Mouse (Mus musculus): ENCODE data around the gene Acan. TPM values are rescaled to one million over a fixed set of nuclear protein-coding genes. Genes with fewer than 3 reads are reported as not detected.

The Acan gene
- polyA plus RNA-seq, 1 experiment from 2014 or later: 0.63 TPM

- Histone ChIP-seq H3K9me3 (ENCODE audit: control insufficient read depth, low read length) (no peaks in the 10 kb centered on the region), H3K27ac (ENCODE audit: low read depth, low read length) (no peak overlapping the region), H3K4me2 (replicated peaks; ENCODE audit: low read depth, low read length) (no peak overlapping the region), H3K4me1 (replicated peaks; ENCODE audit: control insufficient read depth, insufficient read depth, low read length) (no peaks in the 10 kb centered on the region; the same call in 1 of the 2 replicates), H3K9ac (ENCODE audit: low read depth, low read length) (no peak overlapping the region), H3K4me3 (ENCODE audit: low read depth, low read length) (no peak overlapping the region), H3K27me3 (ENCODE audit: control insufficient read depth, insufficient read depth, low read length) (peaks cover 16% of the 10 kb centered on the region), H3K36me3 (ENCODE audit: control insufficient read depth, insufficient read depth, low read length) (no peaks in the 10 kb centered on the region)
- 12% methylated on average over 2 of the region's 2 CpGs for WGBS
- DNase-seq (ENCODE audit: low spot score) (no peak), ATAC-seq (ENCODE audit: low FRiP score) (no peak)
Measured at GRCm38 (mm10) chr7:79058546-79058945, 5.3 kb downstream of the Acan start.

- Histone ChIP-seq H3K27ac (ENCODE audit: low read depth, low read length) (no peak overlapping the region), H3K36me3 (ENCODE audit: control insufficient read depth, insufficient read depth, low read length) (no peaks in the 10 kb centered on the region), H3K27me3 (ENCODE audit: control insufficient read depth, insufficient read depth, low read length) (no peaks in the 10 kb centered on the region), H3K4me2 (replicated peaks; ENCODE audit: low read depth, low read length) (no peak overlapping the region), H3K4me3 (ENCODE audit: low read depth, low read length) (no peak overlapping the region), H3K4me1 (replicated peaks; ENCODE audit: control insufficient read depth, insufficient read depth, low read length) (no peaks in the 10 kb centered on the region), H3K9me3 (ENCODE audit: control insufficient read depth, low read length) (no peaks in the 10 kb centered on the region), H3K9ac (ENCODE audit: low read depth, low read length) (no peak overlapping the region)
- 67% methylated on average over 7 of the region's 7 CpGs for WGBS
- no peak for ATAC-seq (ENCODE audit: low FRiP score)
- no peak for DNase-seq (ENCODE audit: low spot score)
Measured at GRCm38 (mm10) chr7:79067466-79067865, 14.2 kb downstream of the Acan start.

- Histone ChIP-seq H3K4me2 (replicated peaks; ENCODE audit: low read depth, low read length) (no peak overlapping the region), H3K9me3 (ENCODE audit: control insufficient read depth, low read length) (no peaks in the 10 kb centered on the region), H3K36me3 (ENCODE audit: control insufficient read depth, insufficient read depth, low read length) (no peaks in the 10 kb centered on the region), H3K27ac (ENCODE audit: low read depth, low read length) (no peak overlapping the region), H3K4me3 (ENCODE audit: low read depth, low read length) (no peak overlapping the region), H3K9ac (ENCODE audit: low read depth, low read length) (no peak overlapping the region), H3K27me3 (ENCODE audit: control insufficient read depth, insufficient read depth, low read length) (no peaks in the 10 kb centered on the region), H3K4me1 (replicated peaks; ENCODE audit: control insufficient read depth, insufficient read depth, low read length) (no peaks in the 10 kb centered on the region)
- DNase-seq (ENCODE audit: low spot score) (no peak), ATAC-seq (ENCODE audit: low FRiP score) (no peak)
- 51% methylated on average over 4 of the region's 4 CpGs for WGBS
Measured at GRCm38 (mm10) chr7:79068231-79068630, 14.9 kb downstream of the Acan start.

GRCm38 (mm10) chr7:79079212-79079611, 25.9 kb downstream of the Acan start:
- ATAC-seq (ENCODE audit: low FRiP score) (no peak), DNase-seq (ENCODE audit: low spot score) (no peak)
- WGBS: 81% methylated on average over 3 of the region's 3 CpGs
- Histone ChIP-seq H3K9ac (ENCODE audit: low read depth, low read length) (no peak overlapping the region), H3K9me3 (ENCODE audit: control insufficient read depth, low read length) (no peaks in the 10 kb centered on the region), H3K27me3 (ENCODE audit: control insufficient read depth, insufficient read depth, low read length) (no peaks in the 10 kb centered on the region), H3K27ac (ENCODE audit: low read depth, low read length) (no peak overlapping the region), H3K36me3 (ENCODE audit: control insufficient read depth, insufficient read depth, low read length) (no peaks in the 10 kb centered on the region), H3K4me3 (ENCODE audit: low read depth, low read length) (no peak overlapping the region), H3K4me1 (replicated peaks; ENCODE audit: control insufficient read depth, insufficient read depth, low read length) (no peaks in the 10 kb centered on the region), H3K4me2 (replicated peaks; ENCODE audit: low read depth, low read length) (no peak overlapping the region)

GRCm38 (mm10) chr7:79080572-79081399, 27.5 kb downstream of the Acan start:
- H3K27me3 ChIP-seq (ENCODE audit: control insufficient read depth, insufficient read depth, low read length): no peaks in the 10 kb centered on the region
- ATAC-seq (ENCODE audit: low FRiP score): peak; percentile 53; the same call in 1 of the 2 replicates
- H3K4me3 ChIP-seq (ENCODE audit: low read depth, low read length): no peak overlapping the region
- no peak overlapping the region for H3K9ac ChIP-seq (ENCODE audit: low read depth, low read length)
- no peaks in the 10 kb centered on the region for H3K4me1 ChIP-seq (replicated peaks; ENCODE audit: control insufficient read depth, insufficient read depth, low read length)
- no peaks in the 10 kb centered on the region for H3K9me3 ChIP-seq (ENCODE audit: control insufficient read depth, low read length)
- no peak overlapping the region for H3K4me2 ChIP-seq (replicated peaks; ENCODE audit: low read depth, low read length)
- H3K36me3 ChIP-seq (ENCODE audit: control insufficient read depth, insufficient read depth, low read length): no peaks in the 10 kb centered on the region
- H3K27ac ChIP-seq (ENCODE audit: low read depth, low read length): no peak overlapping the region
- DNase-seq (ENCODE audit: low spot score): peak; percentile 87
- WGBS: 21% methylated on average over 7 of the region's 7 CpGs

GRCm38 (mm10) chr7:79089111-79089510, 35.8 kb downstream of the Acan start:
- H3K4me3 ChIP-seq (ENCODE audit: low read depth, low read length): no peak overlapping the region
- ATAC-seq (ENCODE audit: low FRiP score) (no peak), DNase-seq (ENCODE audit: low spot score) (no peak)
- no peaks in the 10 kb centered on the region for H3K4me1 ChIP-seq (replicated peaks; ENCODE audit: control insufficient read depth, insufficient read depth, low read length)
- H3K9me3 ChIP-seq (ENCODE audit: control insufficient read depth, low read length): no peaks in the 10 kb centered on the region
- 70% methylated on average over 4 of the region's 4 CpGs for WGBS
- no peaks in the 10 kb centered on the region for H3K36me3 ChIP-seq (ENCODE audit: control insufficient read depth, insufficient read depth, low read length)
- no peaks in the 10 kb centered on the region for H3K27me3 ChIP-seq (ENCODE audit: control insufficient read depth, insufficient read depth, low read length)
- no peak overlapping the region for H3K27ac ChIP-seq (ENCODE audit: low read depth, low read length)
- H3K9ac ChIP-seq (ENCODE audit: low read depth, low read length): no peak overlapping the region
- no peak overlapping the region for H3K4me2 ChIP-seq (replicated peaks; ENCODE audit: low read depth, low read length)

GRCm38 (mm10) chr7:79096492-79096891, 43.2 kb downstream of the Acan start:
- H3K4me3 ChIP-seq (ENCODE audit: low read depth, low read length): no peak overlapping the region
- WGBS: 76% methylated on average over 5 of the region's 5 CpGs
- no peak overlapping the region for H3K27ac ChIP-seq (ENCODE audit: low read depth, low read length)
- no peaks in the 10 kb centered on the region for H3K4me1 ChIP-seq (replicated peaks; ENCODE audit: control insufficient read depth, insufficient read depth, low read length)
- H3K9me3 ChIP-seq (ENCODE audit: control insufficient read depth, low read length): no peaks in the 10 kb centered on the region
- H3K36me3 ChIP-seq (ENCODE audit: control insufficient read depth, insufficient read depth, low read length): no peaks in the 10 kb centered on the region
- no peak overlapping the region for H3K4me2 ChIP-seq (replicated peaks; ENCODE audit: low read depth, low read length)
- H3K27me3 ChIP-seq (ENCODE audit: control insufficient read depth, insufficient read depth, low read length): no peaks in the 10 kb centered on the region
- ATAC-seq (ENCODE audit: low FRiP score) (no peak), DNase-seq (ENCODE audit: low spot score) (no peak)
- no peak overlapping the region for H3K9ac ChIP-seq (ENCODE audit: low read depth, low read length)

- peak; percentile 63 for ATAC-seq (ENCODE audit: low FRiP score)
- DNase-seq (ENCODE audit: low spot score): no peak
- no peak overlapping the region for H3K27ac ChIP-seq (ENCODE audit: low read depth, low read length)
- no peaks in the 10 kb centered on the region for H3K4me1 ChIP-seq (replicated peaks; ENCODE audit: control insufficient read depth, insufficient read depth, low read length)
- no peaks in the 10 kb centered on the region for H3K9me3 ChIP-seq (ENCODE audit: control insufficient read depth, low read length)
- H3K9ac ChIP-seq (ENCODE audit: low read depth, low read length): no peak overlapping the region
- no peaks in the 10 kb centered on the region for H3K27me3 ChIP-seq (ENCODE audit: control insufficient read depth, insufficient read depth, low read length)
- H3K36me3 ChIP-seq (ENCODE audit: control insufficient read depth, insufficient read depth, low read length): no peaks in the 10 kb centered on the region
- no peak overlapping the region for H3K4me2 ChIP-seq (replicated peaks; ENCODE audit: low read depth, low read length)
- WGBS: 59% methylated on average over 4 of the region's 4 CpGs
- H3K4me3 ChIP-seq (ENCODE audit: low read depth, low read length): no peak overlapping the region
Measured at GRCm38 (mm10) chr7:79113848-79114247, 60.6 kb downstream of the Acan start.

GRCm38 (mm10) chr7:79123465-79123864, 70.2 kb downstream of the Acan start:
- no peaks in the 10 kb centered on the region for H3K9me3 ChIP-seq (ENCODE audit: control insufficient read depth, low read length)
- H3K27ac ChIP-seq (ENCODE audit: low read depth, low read length): no peak overlapping the region
- H3K9ac ChIP-seq (ENCODE audit: low read depth, low read length): no peak overlapping the region
- no peak overlapping the region for H3K4me2 ChIP-seq (replicated peaks; ENCODE audit: low read depth, low read length)
- no peaks in the 10 kb centered on the region for H3K36me3 ChIP-seq (ENCODE audit: control insufficient read depth, insufficient read depth, low read length)
- no peaks in the 10 kb centered on the region for H3K4me1 ChIP-seq (replicated peaks; ENCODE audit: control insufficient read depth, insufficient read depth, low read length)
- DNase-seq (ENCODE audit: low spot score) (no peak), ATAC-seq (ENCODE audit: low FRiP score) (no peak)
- no peaks in the 10 kb centered on the region for H3K27me3 ChIP-seq (ENCODE audit: control insufficient read depth, insufficient read depth, low read length)
- 81% methylated on average over 5 of the region's 5 CpGs for WGBS
- H3K4me3 ChIP-seq (ENCODE audit: low read depth, low read length): no peak overlapping the region

All from hindbrain, embryonic 11.5 days (tissue).